Mouse (Mus musculus) lung, embryonic 16.5 days (tissue): ENCODE measurements around the gene Lancl2. TPM values are rescaled to one million over a fixed set of nuclear protein-coding genes. Genes with fewer than 3 reads are reported as not detected.

ENCODE experiments used
- ATAC-seq: fragments of 200-750 bp; cut with Nextera tagmentation; 2 replicates; pipeline ENCODE4 v1.8.0; 2017; ENCODE audit warnings: low read depth, mild to moderate bottlenecking, moderate library complexity
- H3K27ac ChIP-seq: fragments of 300-500 bp; sonication (generic); 2 replicates; pipeline ENCODE4 v1.5.1; 2014; ENCODE audit warnings: mild to moderate bottlenecking, control low read depth, low read length
- H3K27me3 ChIP-seq: fragments of 300-500 bp; sonication (generic); 2 replicates; pipeline ENCODE4 v1.6.1; 2014; ENCODE audit warnings: low read depth, low read length, mixed read lengths; ENCODE audit not compliant: control insufficient read depth, insufficient read depth
- H3K36me3 ChIP-seq: fragments of 300-500 bp; sonication (generic); 2 replicates; pipeline ENCODE4 v1.6.1; 2014; ENCODE audit warnings: low read length; ENCODE audit not compliant: control insufficient read depth, insufficient read depth
- H3K4me1 ChIP-seq: fragments of 300-500 bp; sonication (generic); replicated peaks from 2 replicates; pipeline ENCODE4 v1.6.1; 2014; ENCODE audit warnings: low read length, mixed read lengths; ENCODE audit not compliant: control insufficient read depth, insufficient read depth
- H3K4me2 ChIP-seq: fragments of 300-500 bp; sonication (generic); 2 replicates; pipeline ENCODE4 v1.6.1; 2014; ENCODE audit warnings: low read depth, low read length, control low read depth
- H3K4me3 ChIP-seq: fragments of 300-500 bp; sonication (generic); 2 replicates; pipeline ENCODE4 v1.5.1; 2014; ENCODE audit warnings: mild to moderate bottlenecking, low read length, control low read depth
- H3K9ac ChIP-seq: fragments of 300-500 bp; sonication (generic); 2 replicates; pipeline ENCODE4 v1.6.1; 2014; ENCODE audit warnings: low read length, control low read depth
- H3K9me3 ChIP-seq: fragments of 300-500 bp; sonication (generic); 2 replicates; pipeline ENCODE4 v1.6.1; 2016; ENCODE audit warnings: low read length; ENCODE audit not compliant: control insufficient read depth
- WGBS: fragments of 180-500 bp; shearing (Covaris S2); extraction: QIAGEN DNeasy Blood & Tissue Kit; methylation state at CpG from one replicate; pipeline ENCODE4 v1.1.7; 2014; 5-methylcytosine and 5-hydroxymethylcytosine counted together
- polyA plus RNA-seq: library from polyadenylated mRNA; unstranded; fragments of >200 nt; fragmentation: Nextera tagmentation; extraction: Ambion mirVana; gene quantifications from 2 replicates; pipeline ENCODE4 v1.2.1, GENCODE M21; 2015

Lancl2 gene
- polyA plus RNA-seq, 1 experiment from 2014 or later, result 28.1 TPM

- H3K36me3 ChIP-seq, result peaks cover 5% of the 10 kb centered on the region; the same call in 1 of the 2 replicates
- no peaks in the 10 kb centered on the region for H3K27me3 ChIP-seq
- WGBS, result 59% methylated on average over 3 of the region's 3 CpGs
- H3K9ac ChIP-seq, result no peak overlapping the region
- no peak overlapping the region for H3K4me2 ChIP-seq
- H3K27ac ChIP-seq, result no peak overlapping the region
- no peaks in the 10 kb centered on the region for H3K9me3 ChIP-seq
- ATAC-seq, result no peak
- H3K4me3 ChIP-seq, result no peak overlapping the region
- H3K4me1 ChIP-seq, result no peaks in the 10 kb centered on the region; the same call in 1 of the 2 replicates
Observed at GRCm38 (mm10) chr6:57765095-57765878, 62.9 kb downstream of the Lancl2 start.

GRCm38 (mm10) chr6:57766287-57766686, 63.9 kb downstream of the Lancl2 start:
- Histone ChIP-seq H3K36me3 (0 out of 2 replicates have a peak, but pooled peaks cover 2% of the 10 kb centered on the region), H3K4me1 (no peaks in the 10 kb centered on the region; the same call in 1 of the 2 replicates), H3K9me3 (no peaks in the 10 kb centered on the region), H3K9ac (no peak overlapping the region), H3K4me2 (no peak overlapping the region), H3K27me3 (no peaks in the 10 kb centered on the region), H3K4me3 (no peak overlapping the region), H3K27ac (no peak overlapping the region)
- WGBS, result 75% methylated on average over 1 of the region's 1 CpGs
- no peak for ATAC-seq

GRCm38 (mm10) chr6:57767112-57767868, 65.0 kb downstream of the Lancl2 start:
- ATAC-seq, result 0 out of 2 replicates have a peak, but pooled peaks have one; percentile 36
- H3K27ac ChIP-seq, result no peak overlapping the region
- no peaks in the 10 kb centered on the region; the same call in 1 of the 2 replicates for H3K4me1 ChIP-seq

GRCm38 (mm10) chr6:57768948-57769525, 66.7 kb downstream of the Lancl2 start:
- Histone ChIP-seq H3K9ac (no peak overlapping the region), H3K27ac (no peak overlapping the region), H3K4me2 (no peak overlapping the region), H3K4me1 (no peaks in the 10 kb centered on the region; the same call in 1 of the 2 replicates), H3K36me3 (0 out of 2 replicates have a peak, but pooled peaks cover 4% of the 10 kb centered on the region), H3K4me3 (no peak overlapping the region), H3K9me3 (no peaks in the 10 kb centered on the region), H3K27me3 (no peaks in the 10 kb centered on the region)
- WGBS, result 64% methylated on average over 7 of the region's 7 CpGs
- no peak for ATAC-seq

More at GRCm38 (mm10) chr6:57767112-57767868, 65.0 kb downstream of the Lancl2 start:
- H3K4me3 ChIP-seq, result no peak overlapping the region
- no peak overlapping the region for H3K4me2 ChIP-seq
- no peaks in the 10 kb centered on the region for H3K9me3 ChIP-seq
- WGBS, result 32% methylated on average over 8 of the region's 8 CpGs
- no peaks in the 10 kb centered on the region for H3K27me3 ChIP-seq
- H3K9ac ChIP-seq, result no peak overlapping the region
- H3K36me3 ChIP-seq, result 0 out of 2 replicates have a peak, but pooled peaks cover 2% of the 10 kb centered on the region

- Histone ChIP-seq H3K27me3 (no peaks in the 10 kb centered on the region), H3K27ac (no peak overlapping the region), H3K9me3 (no peaks in the 10 kb centered on the region), H3K36me3 (0 out of 2 replicates have a peak, but pooled peaks cover 4% of the 10 kb centered on the region), H3K9ac (no peak overlapping the region), H3K4me3 (no peak overlapping the region), H3K4me2 (no peak overlapping the region), H3K4me1 (no peaks in the 10 kb centered on the region; the same call in 1 of the 2 replicates)
- WGBS, result 83% methylated on average over 1 of the region's 1 CpGs
- no peak for ATAC-seq
Observed at GRCm38 (mm10) chr6:57770467-57771190, 68.3 kb downstream of the Lancl2 start.

GRCm38 (mm10) chr6:57773792-57774191, 71.5 kb downstream of the Lancl2 start:
- no peak overlapping the region for H3K9ac ChIP-seq
- no peaks in the 10 kb centered on the region for H3K4me1 ChIP-seq
- ATAC-seq, result no peak
- no peak overlapping the region for H3K4me2 ChIP-seq
- no peak overlapping the region for H3K4me3 ChIP-seq
- no peaks in the 10 kb centered on the region for H3K27me3 ChIP-seq
- 97% methylated on average over 1 of the region's 1 CpGs for WGBS
- no peak overlapping the region for H3K27ac ChIP-seq
- no peaks in the 10 kb centered on the region for H3K9me3 ChIP-seq
- H3K36me3 ChIP-seq, result 0 out of 2 replicates have a peak, but pooled peaks cover 8% of the 10 kb centered on the region

- Histone ChIP-seq H3K9ac (no peak overlapping the region), H3K4me3 (no peak overlapping the region), H3K4me2 (no peak overlapping the region), H3K4me1 (no peaks in the 10 kb centered on the region), H3K9me3 (no peaks in the 10 kb centered on the region), H3K36me3 (0 out of 2 replicates have a peak, but pooled peaks cover 4% of the 10 kb centered on the region), H3K27me3 (no peaks in the 10 kb centered on the region), H3K27ac (no peak overlapping the region)
- ATAC-seq, result no peak
- 71% methylated on average over 3 of the region's 3 CpGs for WGBS
Observed at GRCm38 (mm10) chr6:57780359-57780758, 78.0 kb downstream of the Lancl2 start.

GRCm38 (mm10) chr6:57782658-57783057, 80.3 kb downstream of the Lancl2 start:
- H3K4me2 ChIP-seq, result no peak overlapping the region
- H3K9ac ChIP-seq, result no peak overlapping the region

More at GRCm38 (mm10) chr6:57782658-57783057, 80.3 kb downstream of the Lancl2 start:
- WGBS, result 83% methylated on average over 1 of the region's 1 CpGs
- Histone ChIP-seq H3K4me3 (no peak overlapping the region), H3K27ac (no peak overlapping the region), H3K4me1 (no peaks in the 10 kb centered on the region), H3K36me3 (0 out of 2 replicates have a peak, but pooled peaks cover 4% of the 10 kb centered on the region), H3K9me3 (no peaks in the 10 kb centered on the region), H3K27me3 (no peaks in the 10 kb centered on the region)
- ATAC-seq, result no peak
